Mouse (Mus musculus) spleen, postnatal 14 days (tissue): ENCODE measurements at regions not wholly inside any gene's neighbourhood (a gene's known extent, or its start where the extent isn't known, plus 50 kb on each side); places are given as distances from the start of the nearest gene placed in this dataset.

Experiments
- DNase-seq, 2 experiments: peaks; one replicate each; pipeline ENCODE4 v3.0.0; 2021 to 2022; ENCODE audit warnings: low spot score in 2 of 2

- DNase-seq, result no peak
These were observed 224.3 kb upstream of the Tank start for GRCm38 (mm10) chr2:61354104-61354503.

- DNase-seq, result no peak
These were observed 230.9 kb upstream of the Tank start for GRCm38 (mm10) chr2:61347451-61347850.

GRCm38 (mm10) chr2:61346012-61346760 is 232.2 kb upstream of the Tank start:
- no peak for DNase-seq

GRCm38 (mm10) chr2:61345311-61345710 is 233.1 kb upstream of the Tank start:
- DNase-seq, result no peak

GRCm38 (mm10) chr2:61344556-61345131 is 233.7 kb upstream of the Tank start:
- DNase-seq, result no peak

GRCm38 (mm10) chr2:61341254-61341653 is 237.1 kb upstream of the Tank start:
- DNase-seq, result no peak

- DNase-seq, result no peak
These were observed 259.2 kb upstream of the Tank start for GRCm38 (mm10) chr2:61319226-61319625.

- no peak for DNase-seq
These were observed 268.0 kb upstream of the Tank start for GRCm38 (mm10) chr2:61310405-61310804.

- DNase-seq, result no peak
These were observed 269.2 kb upstream of the Tank start for GRCm38 (mm10) chr2:61309219-61309618.

- no peak for DNase-seq
These were observed 281.2 kb upstream of the Tank start for GRCm38 (mm10) chr2:61297135-61297534.

GRCm38 (mm10) chr2:61296606-61297005 is 281.8 kb upstream of the Tank start:
- DNase-seq, result no peak

- DNase-seq, result no peak
These were observed 283.0 kb upstream of the Tank start for GRCm38 (mm10) chr2:61295261-61295964.

- DNase-seq, result no peak
These were observed 290.1 kb upstream of the Tank start for GRCm38 (mm10) chr2:61288246-61288645.

- no peak for DNase-seq
These were observed 293.7 kb upstream of the Tank start for GRCm38 (mm10) chr2:61284706-61285105.

- DNase-seq, result no peak
These were observed 294.4 kb upstream of the Tank start for GRCm38 (mm10) chr2:61283829-61284601.

GRCm38 (mm10) chr2:61272721-61273120 is 305.7 kb upstream of the Tank start:
- DNase-seq, result no peak

- DNase-seq, result no peak
These were observed 304.7 kb upstream of the Rbms1 start for GRCm38 (mm10) chr2:61267706-61268105.

- DNase-seq, result no peak
These were observed 287.2 kb upstream of the Rbms1 start for GRCm38 (mm10) chr2:61250068-61250800.

- DNase-seq, result no peak
These were observed 285.0 kb upstream of the Rbms1 start for GRCm38 (mm10) chr2:61247956-61248355.

- DNase-seq, result no peak
These were observed 284.3 kb upstream of the Rbms1 start for GRCm38 (mm10) chr2:61247336-61247735.

GRCm38 (mm10) chr2:61246691-61247258 is 283.8 kb upstream of the Rbms1 start:
- DNase-seq, result no peak
